Comparison of ENCODE assay signal across 24 mouse cellular contexts in the genomic region with DNA sequence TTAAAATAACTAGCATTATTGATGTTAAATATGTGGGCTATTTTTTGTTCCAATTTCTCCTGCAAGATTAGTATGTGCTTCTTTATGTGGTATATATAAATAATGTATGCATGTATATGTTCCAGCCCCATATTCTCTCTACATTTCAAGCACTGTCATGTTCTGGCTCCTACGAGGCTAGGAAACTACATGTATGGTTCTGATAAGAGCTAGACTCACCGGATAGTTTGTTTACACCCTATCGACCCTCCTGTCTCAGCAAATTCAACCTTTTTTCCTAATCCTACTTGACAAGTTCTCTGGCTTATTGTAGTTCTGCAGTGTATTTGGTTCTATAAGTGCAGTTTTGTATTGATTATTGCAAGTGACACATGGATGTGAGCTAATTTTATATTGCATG. TPM values are rescaled to one million over a fixed set of nuclear protein-coding genes. Genes with fewer than 3 reads are reported as not detected.
DNase-seq lines count a peak whose midpoint lies in the region; ATAC-seq and TF ChIP-seq lines count a peak whose summit lies in the region.
"Had no signal": no experiment of that assay in that cellular context is flagged by ENCODE, and none has a peak within 500 bp of the region (broad histone marks: within the 10 kb centered on the region; RNA-seq: fewer than 3 reads in every experiment).

No protein-coding gene starts in this region.

- H3K9me3 ChIP-seq in stomach, embryonic 15.5 days = no peaks in the 10 kb centered on the region
- H3K9me3 ChIP-seq in stomach, postnatal 0 days (ENCODE audit: control insufficient read depth, low read length) = no peaks in the 10 kb centered on the region
- no peaks in the 10 kb centered on the region for H3K9me3 ChIP-seq in liver, embryonic 16.5 days (replicated peaks; ENCODE audit: control insufficient read depth, low read length)
- H3K9me3 ChIP-seq: embryonic facial prominence, embryonic 10.5 days; forebrain, embryonic 12.5 days; heart, embryonic 15.5 days; neural tube, embryonic 13.5 days had no signal

- no peaks in the 10 kb centered on the region for H3K27me3 ChIP-seq in stomach, embryonic 15.5 days (replicated peaks)
- no peaks in the 10 kb centered on the region for H3K27me3 ChIP-seq in stomach, postnatal 0 days (ENCODE audit: control insufficient read depth, insufficient read depth, low read length)
- H3K27me3 ChIP-seq in liver, embryonic 16.5 days (ENCODE audit: control insufficient read depth, insufficient read depth, low read depth, low read length) = no peaks in the 10 kb centered on the region
- H3K27me3 ChIP-seq: forebrain, embryonic 12.5 days; heart, embryonic 15.5 days; neural tube, embryonic 13.5 days had no signal

- peak; percentile 67; the same call in 1 of the 2 replicates for ATAC-seq in stomach, embryonic 15.5 days (ENCODE audit: insufficient read depth, low FRiP score, low read depth)
- ATAC-seq in stomach, postnatal 0 days (ENCODE audit: low FRiP score, low TSS enrichment) = no peak
- peak; percentile 80 for ATAC-seq in liver, embryonic 16.5 days (ENCODE audit: low read depth)

- no peak overlapping the region for H3K9ac ChIP-seq in stomach, embryonic 15.5 days
- no peak overlapping the region for H3K9ac ChIP-seq in stomach, postnatal 0 days (ENCODE audit: low read length)
- peak overlapping the region; percentile 44 for H3K9ac ChIP-seq in liver, embryonic 16.5 days (ENCODE audit: low read depth, low read length)
- H3K9ac ChIP-seq: forebrain, embryonic 12.5 days; heart, embryonic 15.5 days; hindbrain, embryonic 14.5 days; neural tube, embryonic 13.5 days had no signal

- H3K27ac ChIP-seq in gastrocnemius, adult 2 months = peak overlapping the region; percentile 84; the same call in 1 of the 2 replicates
- no peak overlapping the region for H3K27ac ChIP-seq in stomach, embryonic 15.5 days
- H3K27ac ChIP-seq in stomach, postnatal 0 days (replicated peaks) = no peak overlapping the region
- peak overlapping the region; percentile 81 for H3K27ac ChIP-seq in liver, embryonic 16.5 days (ENCODE audit: low read length)
- H3K27ac ChIP-seq: forebrain, embryonic 12.5 days; heart, embryonic 15.5 days; hindbrain, embryonic 14.5 days; kidney, postnatal 0 days; left cerebral cortex, adult 2 months; neural tube, embryonic 13.5 days had no signal

- WGBS in stomach, embryonic 15.5 days = 52% methylated on average over 3 of the region's 3 CpGs
- 55% methylated on average over 3 of the region's 3 CpGs for WGBS in stomach, postnatal 0 days
- 12% methylated on average over 3 of the region's 3 CpGs for WGBS in liver, embryonic 16.5 days (ENCODE audit: insufficient replicate concordance)

- TF ChIP-seq CTCF in gastrocnemius, adult 2 months (IDR thresholded peaks at IDR 0.05) = no peak
- TF ChIP-seq CTCF in stomach, postnatal 0 days (IDR thresholded peaks at IDR 0.05; ENCODE audit: low read depth) = no peak

- no peak for TF ChIP-seq EP300 in stomach, postnatal 0 days (optimal IDR thresholded peaks at IDR 0.05)

- DNase-seq in gastrocnemius, adult 2 months = no peak
- DNase-seq in gastrocnemius, postnatal 25 days = no peak
- DNase-seq in stomach, postnatal 0 days (ENCODE audit: low spot score) = no peak
- DNase-seq in ovary, postnatal 14 days (ENCODE audit: low spot score) = no peak
- no peak for DNase-seq in yolk sac, embryonic 10.5 days (ENCODE audit: low spot score)
- DNase-seq: adrenal gland, postnatal 10 days; cerebellum, adult 11 months; cerebellum, postnatal 10 days; heart, postnatal 4 days; kidney, adult 2 months; lung, adult 18-20 months; lung, postnatal 10 days; midbrain, embryonic 14.5 days; thymus, postnatal 25 days had no signal

- no peaks in the 10 kb centered on the region for H3K36me3 ChIP-seq in stomach, embryonic 15.5 days
- H3K36me3 ChIP-seq in stomach, postnatal 0 days (ENCODE audit: control insufficient read depth, insufficient read depth, low read length) = no peaks in the 10 kb centered on the region
- no peaks in the 10 kb centered on the region for H3K36me3 ChIP-seq in liver, embryonic 16.5 days (ENCODE audit: control insufficient read depth, insufficient read depth)
- H3K36me3 ChIP-seq: embryonic facial prominence, embryonic 10.5 days; forebrain, embryonic 12.5 days; heart, embryonic 15.5 days; neural tube, embryonic 13.5 days had no signal

- peaks cover 3% of the 10 kb centered on the region; the same call in 1 of the 2 replicates for H3K4me1 ChIP-seq in stomach, embryonic 15.5 days
- H3K4me1 ChIP-seq in stomach, postnatal 0 days (replicated peaks; ENCODE audit: control insufficient read depth, insufficient read depth) = no peaks in the 10 kb centered on the region
- H3K4me1 ChIP-seq in liver, embryonic 16.5 days (ENCODE audit: control insufficient read depth, low read depth, low read length) = peaks cover 76% of the 10 kb centered on the region

- no peak overlapping the region for H3K4me2 ChIP-seq in stomach, embryonic 15.5 days
- no peak overlapping the region for H3K4me2 ChIP-seq in stomach, postnatal 0 days (replicated peaks; ENCODE audit: low read depth)
- H3K4me2 ChIP-seq in liver, embryonic 16.5 days (ENCODE audit: low read depth, low read length) = peak overlapping the region; percentile 25
- H3K4me2 ChIP-seq: forebrain, embryonic 12.5 days; heart, embryonic 15.5 days; hindbrain, embryonic 14.5 days; neural tube, embryonic 13.5 days had no signal

- H3K4me3 ChIP-seq in gastrocnemius, adult 2 months = no peak overlapping the region
- H3K4me3 ChIP-seq in stomach, embryonic 15.5 days (replicated peaks) = no peak overlapping the region
- no peak overlapping the region for H3K4me3 ChIP-seq in stomach, postnatal 0 days (ENCODE audit: low read depth, low read length)
- no peak overlapping the region for H3K4me3 ChIP-seq in liver, embryonic 16.5 days (ENCODE audit: low read depth, low read length)
- H3K4me3 ChIP-seq: embryonic facial prominence, embryonic 10.5 days; forebrain, embryonic 12.5 days; heart, embryonic 15.5 days; left cerebral cortex, adult 2 months; myocyte; neural tube, embryonic 13.5 days had no signal

- intact Hi-C loops in gastrocnemius, adult 2 months (cut with DNase I) = no loop called here

RNA-seq across cellular contexts. Expression of a gene that starts 36.7 kb away (rescaled TPM):
- total RNA-seq in gastrocnemius, adult 2 months (2021) = 100 to 1,000 TPM in 1 of 2 experiments, 10 to 100 TPM in 1; 95.0 to 120 TPM
- total RNA-seq in gastrocnemius, postnatal 25 days (2021) = 10 to 100 TPM; 65.3 to 91.5 TPM
- 4.2 and 4.6 TPM in 2 replicates for polyA plus RNA-seq in stomach, embryonic 15.5 days (2015; fragmentation: Nextera tagmentation; extraction: Ambion mirVana)
- polyA plus RNA-seq in stomach, postnatal 0 days (2015; fragmentation: Nextera tagmentation; extraction: Ambion mirVana) = 5.7 and 6.1 TPM in 2 replicates
- polyA plus RNA-seq in liver, embryonic 16.5 days (2015; fragmentation: Nextera tagmentation; extraction: Ambion mirVana) = 20.8 and 21.0 TPM in 2 replicates

Comparison
In these comparisons a context has a peak if more than half of its experiments do, and no peak if none do; other contexts are left out.
1. H3K27ac ChIP-seq: peak in gastrocnemius, adult 2 months (single experiment) and liver, embryonic 16.5 days (single experiment); none in stomach, embryonic 15.5 days (single experiment) and stomach, postnatal 0 days (single experiment).